Mouse (Mus musculus): ENCODE data around the gene Dusp19. TPM values are rescaled to one million over a fixed set of nuclear protein-coding genes. Genes with fewer than 3 reads are reported as not detected.

Gene Dusp19
- 18.1 and 19.3 TPM in 2 replicates for polyA plus RNA-seq (2014; fragmentation: Nextera tagmentation; extraction: Ambion mirVana)

DNA sequence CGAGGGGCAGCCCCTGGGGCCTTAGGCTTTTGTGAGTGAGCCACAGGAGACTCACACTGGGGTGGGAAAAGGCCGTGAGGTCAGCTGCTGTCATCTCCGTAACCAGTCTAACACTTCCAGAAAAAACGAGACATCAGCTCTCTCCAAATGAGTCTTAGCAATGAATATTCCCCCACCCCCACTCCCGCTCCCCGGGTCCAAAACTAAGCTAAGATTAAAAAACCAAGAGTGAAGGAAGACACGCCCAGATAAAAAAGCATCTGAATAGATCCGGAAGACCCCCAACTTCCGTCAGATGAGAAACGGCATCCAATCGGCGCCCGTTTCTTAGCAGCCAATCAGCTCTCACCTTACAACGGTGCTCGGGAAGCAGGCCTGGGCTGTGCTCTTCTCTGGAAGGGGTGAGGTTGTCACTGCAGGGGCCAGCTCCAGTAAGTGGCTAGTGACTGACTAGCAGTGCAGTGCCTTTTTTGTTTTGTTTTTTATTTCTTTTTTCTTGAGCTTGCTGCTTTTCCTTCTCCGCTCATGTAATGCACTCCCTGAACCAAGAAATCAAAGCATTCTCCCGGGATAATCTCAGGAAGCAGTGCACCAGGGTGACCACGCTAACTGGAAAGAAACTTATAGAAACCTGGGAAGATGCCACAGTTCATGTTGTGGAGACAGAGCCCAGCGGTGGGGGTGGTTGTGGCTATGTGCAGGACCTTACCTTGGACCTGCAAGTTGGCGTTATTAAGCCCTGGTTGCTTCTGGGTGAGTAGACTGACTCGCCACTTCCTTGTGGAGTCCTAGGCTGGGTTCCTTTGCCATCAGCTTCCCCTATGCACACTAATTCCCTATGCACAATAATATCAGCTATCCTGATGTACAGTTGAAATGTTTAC is at the start of gene Dusp19, which contains the start of gene Nup35:
Dusp19 (plus strand) TSS at position 192 of the 884 bp plus-strand sequence.
Nup35 (plus strand) TSS at position 383 of the 884 bp plus-strand sequence.
- Histone ChIP-seq H3K36me3 (ENCODE audit: control insufficient read depth, insufficient read depth, low read length) (no peaks in the 10 kb centered on the region), H3K9me3 (ENCODE audit: control insufficient read depth, low read length) (no peaks in the 10 kb centered on the region), H3K27me3 (replicated peaks; ENCODE audit: control insufficient read depth, insufficient read depth, low read length) (no peaks in the 10 kb centered on the region), H3K9ac (ENCODE audit: low read depth, low read length) (peak within 1 kb of the TSS; percentile 83), H3K4me2 (ENCODE audit: low read depth, low read length) (peak within 1 kb of the TSS; percentile 74), H3K27ac (replicated peaks; ENCODE audit: low read depth, low read length) (peak within 1 kb of the TSS; percentile 75), H3K4me1 (ENCODE audit: control insufficient read depth, insufficient read depth, low read length) (peaks cover 7% of the 10 kb centered on the region), H3K4me3 (ENCODE audit: low read depth, low read length) (peak within 1 kb of the TSS; percentile 74)
- DNase-seq (ENCODE audit: low spot score) (peak; percentile 97), ATAC-seq (ENCODE audit: low read depth) (peak; percentile 99)
- 3% methylated on average over 21 of the region's 21 CpGs for WGBS

GRCm38 (mm10) chr2:80567411-80567810 is 49.4 kb upstream of the Dusp19 start:
- Histone ChIP-seq H3K9ac (ENCODE audit: low read depth, low read length) (no peak overlapping the region), H3K9me3 (ENCODE audit: control insufficient read depth, low read length) (no peaks in the 10 kb centered on the region), H3K4me1 (ENCODE audit: control insufficient read depth, insufficient read depth, low read length) (no peaks in the 10 kb centered on the region), H3K36me3 (ENCODE audit: control insufficient read depth, insufficient read depth, low read length) (0 out of 2 replicates have a peak, but pooled peaks cover 5% of the 10 kb centered on the region), H3K27me3 (replicated peaks; ENCODE audit: control insufficient read depth, insufficient read depth, low read length) (no peaks in the 10 kb centered on the region), H3K4me3 (ENCODE audit: low read depth, low read length) (no peak overlapping the region), H3K27ac (replicated peaks; ENCODE audit: low read depth, low read length) (no peak overlapping the region), H3K4me2 (ENCODE audit: low read depth, low read length) (no peak overlapping the region)
- WGBS: 86% methylated on average over 4 of the region's 4 CpGs
- DNase-seq (ENCODE audit: low spot score) (no peak), ATAC-seq (ENCODE audit: low read depth) (no peak)

DNA sequence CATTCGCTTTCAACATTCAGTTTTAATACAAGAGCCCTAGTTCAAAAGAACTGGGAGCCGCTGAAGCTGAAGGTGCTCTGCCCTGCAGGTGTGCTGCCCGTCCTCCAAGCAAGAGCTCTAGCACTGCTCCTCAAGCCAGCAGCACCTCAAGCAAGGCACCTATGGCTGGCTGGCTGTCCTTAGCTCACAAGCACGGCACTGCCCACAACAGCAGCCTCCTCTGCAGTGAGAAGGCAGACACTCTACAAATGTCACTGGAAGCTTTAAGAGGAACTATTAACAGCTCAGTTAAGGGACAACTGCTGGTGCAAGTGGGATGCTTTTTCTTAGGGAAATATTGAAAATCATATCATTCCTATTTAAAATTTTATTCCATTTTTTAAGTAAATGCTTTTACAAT is 46.2 kb upstream of the Dusp19 start:
- H3K27ac ChIP-seq (replicated peaks; ENCODE audit: low read depth, low read length): no peak overlapping the region
- 64% methylated on average over 4 of the region's 4 CpGs for WGBS

GRCm38 (mm10) chr2:80577286-80577685 is 39.6 kb upstream of the Dusp19 start:
- Histone ChIP-seq H3K9me3 (ENCODE audit: control insufficient read depth, low read length) (no peaks in the 10 kb centered on the region), H3K27ac (replicated peaks; ENCODE audit: low read depth, low read length) (no peak overlapping the region), H3K9ac (ENCODE audit: low read depth, low read length) (no peak overlapping the region), H3K4me2 (ENCODE audit: low read depth, low read length) (no peak overlapping the region), H3K4me3 (ENCODE audit: low read depth, low read length) (no peak overlapping the region), H3K36me3 (ENCODE audit: control insufficient read depth, insufficient read depth, low read length) (no peaks in the 10 kb centered on the region), H3K27me3 (replicated peaks; ENCODE audit: control insufficient read depth, insufficient read depth, low read length) (no peaks in the 10 kb centered on the region), H3K4me1 (ENCODE audit: control insufficient read depth, insufficient read depth, low read length) (peaks cover 16% of the 10 kb centered on the region)
- ATAC-seq (ENCODE audit: low read depth) (no peak), DNase-seq (ENCODE audit: low spot score) (no peak)
- WGBS: 90% methylated on average over 1 of the region's 1 CpGs

More for the DNA sequence above, 46.2 kb upstream of the Dusp19 start:
- Histone ChIP-seq H3K4me3 (ENCODE audit: low read depth, low read length) (no peak overlapping the region), H3K36me3 (ENCODE audit: control insufficient read depth, insufficient read depth, low read length) (0 out of 2 replicates have a peak, but pooled peaks cover 5% of the 10 kb centered on the region), H3K9ac (ENCODE audit: low read depth, low read length) (no peak overlapping the region), H3K4me1 (ENCODE audit: control insufficient read depth, insufficient read depth, low read length) (no peaks in the 10 kb centered on the region; the same call in 1 of the 2 replicates), H3K9me3 (ENCODE audit: control insufficient read depth, low read length) (no peaks in the 10 kb centered on the region), H3K27me3 (replicated peaks; ENCODE audit: control insufficient read depth, insufficient read depth, low read length) (no peaks in the 10 kb centered on the region), H3K4me2 (ENCODE audit: low read depth, low read length) (no peak overlapping the region)
- DNase-seq (ENCODE audit: low spot score): no peak
- no peak for ATAC-seq (ENCODE audit: low read depth)

DNA sequence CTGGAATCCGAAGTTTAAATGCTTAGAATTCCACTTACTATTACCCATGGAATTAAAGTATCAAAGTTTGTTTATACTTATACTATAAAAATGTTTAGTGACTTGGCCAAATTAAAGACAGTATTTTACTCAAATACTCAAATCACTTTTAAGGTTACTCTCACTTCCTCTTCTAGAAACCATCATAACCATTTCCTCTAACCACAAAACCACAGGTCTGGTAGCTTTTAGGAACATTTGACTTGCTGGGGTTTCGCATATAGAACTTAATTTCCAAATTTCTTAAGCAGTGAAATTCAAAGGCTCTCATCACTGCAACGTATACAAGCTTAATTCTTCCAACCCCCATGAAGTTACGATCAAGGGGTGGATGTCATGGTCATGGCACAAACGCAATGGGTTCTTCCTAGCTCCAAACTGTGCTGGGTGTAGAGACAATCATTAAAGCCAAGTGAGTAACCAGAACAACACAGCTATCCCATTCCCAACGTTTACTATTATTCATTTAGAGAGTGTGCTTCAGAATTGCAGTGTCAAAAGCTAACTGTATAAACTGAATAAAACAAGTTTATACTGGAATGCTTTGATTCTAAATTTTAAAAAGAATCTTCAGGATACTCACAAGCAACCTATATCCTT is 37.5 kb upstream of the Dusp19 start:
- no peaks in the 10 kb centered on the region for H3K9me3 ChIP-seq (ENCODE audit: control insufficient read depth, low read length)
- DNase-seq (ENCODE audit: low spot score) (no peak), ATAC-seq (ENCODE audit: low read depth) (no peak)
- H3K9ac ChIP-seq (ENCODE audit: low read depth, low read length): peak overlapping the region; percentile 34; the same call in 1 of the 2 replicates
- no peaks in the 10 kb centered on the region for H3K36me3 ChIP-seq (ENCODE audit: control insufficient read depth, insufficient read depth, low read length)
- H3K4me2 ChIP-seq (ENCODE audit: low read depth, low read length): peak overlapping the region; percentile 60
- 22% methylated on average over 6 of the region's 6 CpGs for WGBS
- 0 out of 2 replicates have a peak overlapping the region, but pooled peaks have one; percentile 6 for H3K27ac ChIP-seq (replicated peaks; ENCODE audit: low read depth, low read length)
- peak overlapping the region; percentile 90 for H3K4me3 ChIP-seq (ENCODE audit: low read depth, low read length)
- no peaks in the 10 kb centered on the region for H3K27me3 ChIP-seq (replicated peaks; ENCODE audit: control insufficient read depth, insufficient read depth, low read length)
- H3K4me1 ChIP-seq (ENCODE audit: control insufficient read depth, insufficient read depth, low read length): peaks cover 16% of the 10 kb centered on the region

GRCm38 (mm10) chr2:80580311-80580961 is 36.4 kb upstream of the Dusp19 start:
- Histone ChIP-seq H3K9me3 (ENCODE audit: control insufficient read depth, low read length) (no peaks in the 10 kb centered on the region), H3K4me2 (ENCODE audit: low read depth, low read length) (peak overlapping the region; percentile 60), H3K4me3 (ENCODE audit: low read depth, low read length) (peak overlapping the region; percentile 90), H3K9ac (ENCODE audit: low read depth, low read length) (peak overlapping the region; percentile 98), H3K4me1 (ENCODE audit: control insufficient read depth, insufficient read depth, low read length) (peaks cover 16% of the 10 kb centered on the region), H3K36me3 (ENCODE audit: control insufficient read depth, insufficient read depth, low read length) (no peaks in the 10 kb centered on the region), H3K27ac (replicated peaks; ENCODE audit: low read depth, low read length) (peak overlapping the region; percentile 97), H3K27me3 (replicated peaks; ENCODE audit: control insufficient read depth, insufficient read depth, low read length) (no peaks in the 10 kb centered on the region)
- peak; percentile 70 for DNase-seq (ENCODE audit: low spot score)
- WGBS: under 1% methylated on average over 16 of the region's 65 CpGs
- ATAC-seq (ENCODE audit: low read depth): peak; percentile 79

GRCm38 (mm10) chr2:80581043-80581711 is 35.7 kb upstream of the Dusp19 start, which contains the start of gene Nckap1:
Nckap1 (minus strand) TSS chr2:80581380.
- ATAC-seq (ENCODE audit: low read depth): peak; percentile 93

DNA sequence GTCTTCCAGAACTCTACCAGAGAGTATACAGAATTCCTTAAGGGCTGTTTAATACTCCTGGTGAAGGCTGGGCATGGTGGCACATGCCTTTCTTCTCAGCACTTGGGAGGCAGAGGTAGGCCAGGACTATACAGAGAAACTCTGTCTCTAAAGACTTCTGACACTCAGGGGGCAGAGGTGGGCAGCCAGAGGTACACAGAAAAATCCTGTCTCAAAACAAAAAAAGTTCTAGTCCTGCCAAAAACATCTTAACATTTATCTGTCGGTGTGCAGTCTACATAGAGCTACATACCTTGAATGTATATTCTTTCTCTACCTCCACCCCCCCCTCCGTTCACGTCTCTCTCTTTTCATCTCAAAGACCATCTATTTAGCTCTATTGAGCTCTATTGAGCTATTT is 34.5 kb upstream of the Dusp19 start:
- Histone ChIP-seq H3K9ac (ENCODE audit: low read depth, low read length) (no peak overlapping the region), H3K36me3 (ENCODE audit: control insufficient read depth, insufficient read depth, low read length) (no peaks in the 10 kb centered on the region), H3K4me3 (ENCODE audit: low read depth, low read length) (no peak overlapping the region), H3K4me1 (ENCODE audit: control insufficient read depth, insufficient read depth, low read length) (peaks cover 16% of the 10 kb centered on the region), H3K9me3 (ENCODE audit: control insufficient read depth, low read length) (no peaks in the 10 kb centered on the region), H3K27ac (replicated peaks; ENCODE audit: low read depth, low read length) (no peak overlapping the region), H3K4me2 (ENCODE audit: low read depth, low read length) (no peak overlapping the region), H3K27me3 (replicated peaks; ENCODE audit: control insufficient read depth, insufficient read depth, low read length) (no peaks in the 10 kb centered on the region)
- WGBS: 86% methylated on average over 3 of the region's 3 CpGs
- ATAC-seq (ENCODE audit: low read depth) (no peak), DNase-seq (ENCODE audit: low spot score) (no peak)

More at GRCm38 (mm10) chr2:80581043-80581711, 35.7 kb upstream of the Dusp19 start, which contains the start of gene Nckap1:
- H3K27me3 ChIP-seq (replicated peaks; ENCODE audit: control insufficient read depth, insufficient read depth, low read length): no peaks in the 10 kb centered on the region
- peak within 1 kb of the TSS; percentile 60 for H3K4me2 ChIP-seq (ENCODE audit: low read depth, low read length)
- WGBS: under 1% methylated on average over 36 of the region's 88 CpGs
- no peaks in the 10 kb centered on the region for H3K36me3 ChIP-seq (ENCODE audit: control insufficient read depth, insufficient read depth, low read length)
- H3K9me3 ChIP-seq (ENCODE audit: control insufficient read depth, low read length): no peaks in the 10 kb centered on the region
- H3K4me1 ChIP-seq (ENCODE audit: control insufficient read depth, insufficient read depth, low read length): peaks cover 16% of the 10 kb centered on the region
- H3K9ac ChIP-seq (ENCODE audit: low read depth, low read length): peak within 1 kb of the TSS; percentile 98
- peak within 1 kb of the TSS; percentile 90 for H3K4me3 ChIP-seq (ENCODE audit: low read depth, low read length)
- H3K27ac ChIP-seq (replicated peaks; ENCODE audit: low read depth, low read length): peak within 1 kb of the TSS; percentile 97
- peak; percentile 86 for DNase-seq (ENCODE audit: low spot score)
